Mouse (Mus musculus) megakaryocyte, embryonic 14.5 days (primary cell): Measurements from ENCODE around the gene Gm21969.

Experiments
- FLI1 ChIP-seq: IDR thresholded peaks from 2 replicates; pipeline ENCODE4 v1.6.1; 2012; ENCODE audit warnings: low read length, inconsistent platforms, mixed read lengths
- GATA1 ChIP-seq: IDR thresholded peaks from 3 replicates; pipeline ENCODE4 v1.6.1; 2012; ENCODE audit warnings: mixed read lengths, low read length, inconsistent platforms, borderline replicate concordance

GRCm38 (mm10) chr4:139602357-139603244 is at the start of gene Gm21969:
- no peak for TF ChIP-seq GATA1
- TF ChIP-seq FLI1: no peak
